Mouse (Mus musculus): Measurements from ENCODE around the gene Glrx3. TPM values are rescaled to one million over a fixed set of nuclear protein-coding genes. Genes with fewer than 3 reads are reported as not detected.

Gene Glrx3
- polyA plus RNA-seq, 1 experiment from 2014 or later, result 270 TPM

Other genes starting within 250 kb of the Glrx3 start
- 1.6 and 1.9 TPM in 2 replicates for gene Ebf3, start 123.2 kb upstream of the Glrx3 start, polyA plus RNA-seq (2014; fragmentation: Nextera tagmentation; extraction: Ambion mirVana)
- 26.7 and 33.7 TPM in 2 replicates for gene 9430038I01Rik, start 26.9 kb upstream of the Glrx3 start, polyA plus RNA-seq (2014; fragmentation: Nextera tagmentation; extraction: Ambion mirVana)